Mouse (Mus musculus) midbrain, embryonic 13.5 days (tissue): Measurements from ENCODE around the gene Grwd1. TPM values are rescaled to one million over a fixed set of nuclear protein-coding genes. Genes with fewer than 3 reads are reported as not detected.
"Not testable (repeated sequence)": the region's sequence is repeated elsewhere in the genome, so short reads cannot be mapped to it uniquely, and the experiment has no call there.

Experiments used
- ATAC-seq: fragments of 200-750 bp; cut with Nextera tagmentation; 2 replicates; pipeline ENCODE4 v1.8.0; 2017; ENCODE audit warnings: mild to moderate bottlenecking, moderate TSS enrichment, moderate library complexity
- H3K27ac ChIP-seq: fragments of 300-500 bp; sonication (generic); 2 replicates; pipeline ENCODE4 v1.5.1; 2015; ENCODE audit warnings: inconsistent platforms, mild to moderate bottlenecking, moderate library complexity
- H3K27me3 ChIP-seq: fragments of 300-500 bp; sonication (generic); 2 replicates; pipeline ENCODE4 v1.6.1; 2015; ENCODE audit warnings: mild to moderate bottlenecking, inconsistent platforms
- H3K36me3 ChIP-seq: fragments of 300-500 bp; sonication (generic); 2 replicates; pipeline ENCODE4 v1.6.1; 2015; ENCODE audit warnings: mild to moderate bottlenecking, inconsistent platforms
- H3K4me1 ChIP-seq: fragments of 300-500 bp; sonication (generic); replicated peaks from 2 replicates; pipeline ENCODE4 v1.6.1; 2015; ENCODE audit warnings: inconsistent platforms
- H3K4me2 ChIP-seq: fragments of 300-500 bp; sonication (generic); replicated peaks from 2 replicates; pipeline ENCODE4 v1.6.1; 2015; ENCODE audit warnings: moderate library complexity, mild to moderate bottlenecking, inconsistent platforms
- H3K4me3 ChIP-seq: fragments of 300-500 bp; sonication (generic); replicated peaks from 2 replicates; pipeline ENCODE4 v1.5.1; 2015; ENCODE audit warnings: mild to moderate bottlenecking, inconsistent platforms
- H3K9ac ChIP-seq: fragments of 300-500 bp; sonication (generic); replicated peaks from 2 replicates; pipeline ENCODE4 v1.6.1; 2015; ENCODE audit warnings: mild to moderate bottlenecking, inconsistent platforms
- H3K9me3 ChIP-seq: fragments of 300-500 bp; sonication (generic); 2 replicates; pipeline ENCODE4 v1.6.1; 2016; ENCODE audit warnings: mild to moderate bottlenecking, inconsistent platforms
- WGBS: fragments of 180-500 bp; shearing (Covaris S2); methylation state at CpG from one replicate; pipeline ENCODE4 v1.1.7; 2015; 5-methylcytosine and 5-hydroxymethylcytosine counted together
- polyA plus RNA-seq: library from polyadenylated mRNA; unstranded; fragments of >200 nt; fragmentation: Nextera tagmentation; extraction: Ambion mirVana; gene quantifications from 2 replicates; pipeline ENCODE4 v1.2.1, GENCODE M21; 2015

Gene Grwd1
- 39.9 and 41.7 TPM in 2 replicates for polyA plus RNA-seq

DNA sequence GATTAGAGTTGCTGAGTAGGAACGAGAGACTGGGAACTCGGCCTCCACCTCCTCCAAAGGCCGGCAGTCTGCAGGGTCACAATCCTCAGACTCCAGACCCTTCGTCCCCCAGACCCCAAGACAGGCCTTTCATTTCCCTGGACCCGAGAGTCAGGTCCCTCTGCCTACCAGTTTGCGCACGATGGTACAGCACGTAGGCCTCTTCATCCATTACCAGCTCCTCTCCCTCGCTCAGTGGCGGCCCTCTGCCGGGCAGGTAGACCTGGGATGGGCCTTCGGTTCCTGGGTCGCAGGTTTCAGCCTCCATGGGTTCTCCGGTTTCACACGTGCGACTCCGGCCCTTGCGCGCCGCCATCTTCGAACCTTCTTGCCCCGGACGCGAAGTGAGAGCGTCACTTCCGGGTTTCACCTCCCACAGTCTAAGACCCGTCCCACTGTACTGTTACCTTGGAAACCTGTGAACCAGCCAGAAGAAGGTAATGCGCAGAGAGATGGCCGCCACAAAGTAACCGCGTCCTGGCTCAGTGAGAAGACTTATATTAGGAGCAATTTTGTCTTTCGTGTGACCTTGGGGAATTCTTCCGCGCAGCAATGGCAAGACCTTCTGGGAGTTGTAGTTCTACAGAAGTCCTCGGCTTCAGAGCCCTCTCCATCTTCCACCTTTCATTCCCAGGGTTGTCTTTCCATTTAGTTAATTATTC is at the start of gene Grwd1:
Gene Grwd1 (minus strand): TSS at position 518 of the 701 bp plus-strand sequence.
- ATAC-seq, result peak; percentile 94
- H3K4me1 ChIP-seq, result peaks cover 35% of the 10 kb centered on the region
- no peaks in the 10 kb centered on the region for H3K9me3 ChIP-seq
- H3K36me3 ChIP-seq, result peaks cover 39% of the 10 kb centered on the region
- peaks cover 44% of the 10 kb centered on the region for H3K27me3 ChIP-seq
- WGBS, result under 1% methylated on average over 35 of the region's 35 CpGs
- peak within 1 kb of the TSS; percentile 89 for H3K4me2 ChIP-seq
- H3K27ac ChIP-seq, result peak within 1 kb of the TSS; percentile 90
- H3K9ac ChIP-seq, result peak within 1 kb of the TSS; percentile 69
- H3K4me3 ChIP-seq, result peak within 1 kb of the TSS; percentile 70

DNA sequence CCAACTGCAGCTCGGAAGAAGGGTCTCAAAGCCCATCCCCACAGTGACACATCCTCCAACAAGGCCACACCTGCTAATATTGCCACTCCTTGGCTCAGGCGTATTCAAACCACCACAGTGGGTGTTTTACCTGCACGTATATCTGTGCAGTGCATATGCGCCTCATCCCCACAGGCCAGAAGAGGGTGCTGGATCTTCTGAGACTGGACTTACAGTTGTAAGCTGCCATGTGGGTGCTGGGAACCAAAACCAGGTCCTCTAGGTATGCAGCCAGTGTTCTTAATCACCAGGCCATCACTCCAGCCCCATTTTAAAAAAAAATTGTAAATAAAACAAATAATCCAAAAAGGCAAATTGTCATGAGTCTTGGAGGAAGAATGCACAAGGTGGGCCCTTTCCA is 49.8 kb upstream of the Grwd1 start:
- Histone ChIP-seq H3K9me3 (no peaks in the 10 kb centered on the region), H3K4me1 (no peaks in the 10 kb centered on the region), H3K4me3 (no peak overlapping the region), H3K9ac (no peak overlapping the region), H3K27ac (no peak overlapping the region), H3K27me3 (no peaks in the 10 kb centered on the region), H3K36me3 (peaks cover 94% of the 10 kb centered on the region), H3K4me2 (no peak overlapping the region)
- no peak for ATAC-seq
- 97% methylated on average over 4 of the region's 4 CpGs for WGBS

DNA sequence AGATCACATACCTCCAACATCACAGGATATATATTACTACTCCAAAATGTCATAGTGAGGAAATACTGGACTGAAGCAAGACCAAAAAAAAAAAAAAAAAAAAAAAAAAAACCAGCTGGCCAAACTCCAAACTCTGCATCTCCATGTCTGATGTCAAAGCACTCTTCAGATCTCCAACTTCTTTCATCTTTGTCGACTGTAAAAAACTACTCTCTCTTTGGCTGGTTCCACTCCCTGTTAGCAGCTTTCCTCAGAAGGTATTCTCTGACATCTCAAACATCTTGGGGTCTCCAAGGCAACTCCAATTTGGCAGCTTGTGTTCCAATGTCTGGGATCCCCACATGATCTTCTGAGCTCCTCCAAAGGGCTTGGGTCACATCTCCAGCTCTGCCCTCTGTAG is 47.5 kb upstream of the Grwd1 start, which contains the start of gene Grin2d:
Gene Grin2d (minus strand): TSS at position 101 of the 400 bp plus-strand sequence.
- WGBS, result 94% methylated on average over 1 of the region's 1 CpGs
- not testable (repeated sequence) for H3K4me3 ChIP-seq, H3K27me3 ChIP-seq, ATAC-seq, H3K9me3 ChIP-seq, H3K4me2 ChIP-seq, H3K27ac ChIP-seq, H3K9ac ChIP-seq
- Histone ChIP-seq H3K4me1 (peaks cover 18% of the 10 kb centered on the region), H3K36me3 (peaks cover 85% of the 10 kb centered on the region)

DNA sequence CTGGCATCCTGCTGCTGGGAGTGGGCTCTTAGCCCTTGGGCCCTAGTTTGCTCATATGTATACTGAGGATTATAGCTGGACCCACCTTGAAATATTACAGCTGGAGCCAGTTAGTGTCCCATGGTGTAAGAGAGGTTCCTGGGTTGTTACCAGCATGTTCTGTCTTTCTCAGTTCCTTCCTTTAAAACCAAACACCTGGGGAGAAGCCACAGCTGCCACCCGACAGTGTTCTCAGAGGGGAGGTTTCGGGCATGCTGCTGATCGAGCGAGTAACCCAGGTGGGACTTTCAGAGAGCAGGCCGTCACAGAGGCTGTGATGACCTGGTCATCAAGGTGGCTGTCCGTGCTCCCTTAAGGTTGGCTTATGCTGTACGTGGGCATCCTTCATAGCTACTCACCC is 46.2 kb upstream of the Grwd1 start:
- Histone ChIP-seq H3K9ac (no peak overlapping the region), H3K27me3 (0 out of 2 replicates have a peak, but pooled peaks cover 1% of the 10 kb centered on the region), H3K4me1 (peaks cover 18% of the 10 kb centered on the region), H3K9me3 (no peaks in the 10 kb centered on the region), H3K27ac (no peak overlapping the region), H3K36me3 (peaks cover 71% of the 10 kb centered on the region), H3K4me3 (no peak overlapping the region), H3K4me2 (no peak overlapping the region)
- ATAC-seq, result no peak
- 95% methylated on average over 7 of the region's 7 CpGs for WGBS

DNA sequence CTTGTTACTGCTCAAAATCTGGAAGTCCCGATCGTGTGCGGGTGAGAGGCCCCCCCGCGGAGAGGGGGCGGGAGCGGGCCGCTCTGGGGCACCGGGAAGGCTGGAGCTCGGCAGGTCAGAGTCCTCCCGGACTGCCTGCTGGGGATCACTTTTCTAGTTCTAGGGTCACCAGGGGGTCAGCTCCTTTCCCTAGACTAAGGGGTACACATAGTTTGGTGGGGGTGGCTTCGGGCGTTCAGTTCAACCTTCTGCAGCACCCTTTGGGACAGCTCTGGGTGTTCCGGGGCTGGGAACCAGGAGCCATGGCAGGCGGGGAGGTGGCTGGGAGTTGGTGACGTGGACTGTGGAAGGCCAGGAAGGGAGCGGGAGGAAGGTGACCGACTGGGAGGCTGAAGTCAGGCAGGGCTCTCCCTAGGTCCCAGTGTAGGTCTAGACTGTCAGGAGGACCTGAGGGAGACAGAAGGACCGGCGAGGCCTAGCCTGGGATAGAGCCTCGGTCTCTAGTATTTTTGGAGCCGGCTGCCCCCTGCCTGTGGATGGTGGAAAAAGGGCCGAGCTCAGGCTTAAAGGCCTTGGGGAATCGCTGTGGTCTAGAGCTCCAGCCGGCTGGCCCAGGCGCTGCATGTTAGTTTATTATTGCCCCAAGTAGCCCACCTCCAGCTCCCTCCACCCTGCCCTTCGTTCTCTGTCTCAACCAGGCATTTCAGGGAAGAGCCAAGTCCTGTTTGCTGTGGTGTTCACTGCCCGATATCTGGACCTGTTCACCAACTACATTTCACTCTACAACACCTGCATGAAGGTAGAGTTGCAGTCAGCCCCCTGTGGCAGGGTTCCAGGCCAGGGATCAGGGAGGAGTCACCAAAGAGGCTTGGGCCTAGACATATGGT is 42.6 kb upstream of the Grwd1 start:
- peak overlapping the region; percentile 90 for H3K4me3 ChIP-seq
- peak overlapping the region; percentile 85 for H3K27ac ChIP-seq
- H3K36me3 ChIP-seq, result peaks cover 36% of the 10 kb centered on the region
- H3K4me1 ChIP-seq, result peaks cover 50% of the 10 kb centered on the region
- peak; percentile 40 for ATAC-seq
- peak overlapping the region; percentile 97 for H3K9ac ChIP-seq
- whole genome bisulfite sequencing, result 2% methylated on average over 27 of the region's 28 CpGs
- peak overlapping the region; percentile 76 for H3K4me2 ChIP-seq
- no peaks in the 10 kb centered on the region for H3K9me3 ChIP-seq
- peaks cover 34% of the 10 kb centered on the region for H3K27me3 ChIP-seq

DNA sequence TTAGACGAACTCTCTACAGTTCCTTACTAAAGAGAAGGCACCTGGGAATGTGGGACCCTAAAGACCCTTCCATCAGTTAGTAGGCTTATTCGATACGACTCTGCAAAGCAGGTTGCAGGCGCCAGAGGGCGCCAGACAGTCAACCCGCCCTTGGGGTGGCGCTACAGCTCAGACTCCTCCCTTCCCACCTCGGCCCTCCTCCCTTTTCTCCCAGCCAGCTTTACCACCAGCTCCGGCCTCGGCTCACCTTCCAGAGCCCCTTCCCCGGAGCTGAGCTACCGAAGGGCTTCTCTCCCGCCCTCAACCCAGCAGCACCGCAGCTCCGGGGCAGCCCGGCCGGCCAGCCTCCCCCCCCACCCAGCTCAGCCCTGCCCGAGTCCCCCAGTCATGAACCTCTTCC is 41.9 kb upstream of the Grwd1 start, which contains the start of gene Kdelr1:
Gene Kdelr1 (plus strand): TSS at position 149 of the 400 bp plus-strand sequence.
- Histone ChIP-seq H3K4me3 (peak within 1 kb of the TSS; percentile 90), H3K27me3 (peaks cover 41% of the 10 kb centered on the region), H3K36me3 (peaks cover 31% of the 10 kb centered on the region), H3K9ac (peak within 1 kb of the TSS; percentile 97), H3K9me3 (no peaks in the 10 kb centered on the region), H3K27ac (peak within 1 kb of the TSS; percentile 85), H3K4me2 (peak within 1 kb of the TSS; percentile 76), H3K4me1 (peaks cover 56% of the 10 kb centered on the region)
- ATAC-seq, result peak; percentile 59
- WGBS, result 1% methylated on average over 18 of the region's 18 CpGs

DNA sequence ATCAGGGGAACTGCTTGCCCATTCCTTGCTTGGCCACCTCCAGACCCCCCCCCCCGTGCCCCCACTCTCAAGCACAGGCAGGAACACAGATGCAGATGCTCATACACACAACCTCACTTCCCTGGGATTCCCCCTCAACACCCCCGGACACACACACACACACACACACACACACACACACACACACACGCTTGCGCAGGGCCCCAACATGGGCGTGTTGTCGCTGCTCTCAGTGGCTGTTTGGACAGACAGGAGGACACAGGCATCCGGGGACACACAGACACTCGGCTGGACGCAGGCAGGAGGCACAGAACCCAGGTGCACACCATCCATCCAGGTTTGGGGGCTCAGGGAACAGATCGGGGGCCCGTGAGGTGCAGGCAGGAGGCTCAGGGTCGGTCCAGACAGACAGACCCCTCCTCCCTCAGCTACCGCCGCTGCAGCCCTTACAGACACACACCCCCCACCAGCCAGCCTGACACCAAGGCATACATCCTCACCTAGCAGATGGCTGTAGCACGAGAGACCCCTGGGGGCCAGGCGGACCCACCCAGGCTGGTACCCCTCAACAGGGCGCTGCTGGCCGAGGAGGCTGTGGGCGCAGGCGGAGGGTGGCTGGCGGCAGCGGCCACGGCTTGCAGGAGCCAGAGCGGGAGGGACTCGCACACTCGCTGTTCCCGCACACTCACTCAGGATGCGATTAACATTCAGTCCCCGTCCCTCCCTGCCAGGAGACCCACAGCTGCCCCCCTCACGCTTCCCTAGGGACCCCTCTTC is 39.7 kb upstream of the Grwd1 start:
- peak overlapping the region; percentile 56; the same call in 1 of the 2 replicates for H3K27ac ChIP-seq
- H3K9me3 ChIP-seq, result no peaks in the 10 kb centered on the region
- peak overlapping the region; percentile 74 for H3K9ac ChIP-seq
- 2% methylated on average over 29 of the region's 30 CpGs for WGBS
- H3K4me3 ChIP-seq, result peak overlapping the region; percentile 45
- H3K27me3 ChIP-seq, result peaks cover 49% of the 10 kb centered on the region
- H3K4me1 ChIP-seq, result peaks cover 69% of the 10 kb centered on the region
- H3K36me3 ChIP-seq, result peaks cover 12% of the 10 kb centered on the region
- peak overlapping the region; percentile 76 for H3K4me2 ChIP-seq
- peak; percentile 12; the same call in 1 of the 2 replicates for ATAC-seq

DNA sequence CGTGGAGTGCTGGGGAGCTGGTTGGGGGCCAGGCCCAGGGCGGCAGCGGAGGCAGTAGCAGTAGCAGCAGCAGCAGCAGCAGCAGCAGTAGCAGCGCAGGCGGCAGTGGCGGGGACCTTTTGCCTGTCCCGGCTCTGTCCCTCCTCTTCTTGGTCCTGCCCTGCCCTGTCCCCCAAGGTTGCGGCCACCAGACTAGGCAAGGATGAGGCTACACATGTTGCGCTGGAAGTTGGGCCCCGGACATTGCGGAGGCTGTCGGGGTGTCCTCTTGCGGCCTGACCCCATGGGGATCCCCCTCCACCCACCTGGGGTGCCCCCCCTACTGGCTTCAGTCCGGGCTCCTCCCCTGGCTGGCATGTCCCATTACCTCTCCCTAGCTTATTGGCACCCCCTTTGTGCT is 39.0 kb upstream of the Grwd1 start:
- 2% methylated on average over 14 of the region's 14 CpGs for WGBS
- peaks cover 8% of the 10 kb centered on the region; the same call in 1 of the 2 replicates for H3K36me3 ChIP-seq
- H3K4me2 ChIP-seq, result peak overlapping the region; percentile 76
- no peak for ATAC-seq
- H3K9me3 ChIP-seq, result no peaks in the 10 kb centered on the region
- H3K4me1 ChIP-seq, result peaks cover 65% of the 10 kb centered on the region
- H3K27ac ChIP-seq, result no peak overlapping the region
- peak overlapping the region; percentile 45 for H3K4me3 ChIP-seq
- peak overlapping the region; percentile 74 for H3K9ac ChIP-seq
- peaks cover 49% of the 10 kb centered on the region for H3K27me3 ChIP-seq

DNA sequence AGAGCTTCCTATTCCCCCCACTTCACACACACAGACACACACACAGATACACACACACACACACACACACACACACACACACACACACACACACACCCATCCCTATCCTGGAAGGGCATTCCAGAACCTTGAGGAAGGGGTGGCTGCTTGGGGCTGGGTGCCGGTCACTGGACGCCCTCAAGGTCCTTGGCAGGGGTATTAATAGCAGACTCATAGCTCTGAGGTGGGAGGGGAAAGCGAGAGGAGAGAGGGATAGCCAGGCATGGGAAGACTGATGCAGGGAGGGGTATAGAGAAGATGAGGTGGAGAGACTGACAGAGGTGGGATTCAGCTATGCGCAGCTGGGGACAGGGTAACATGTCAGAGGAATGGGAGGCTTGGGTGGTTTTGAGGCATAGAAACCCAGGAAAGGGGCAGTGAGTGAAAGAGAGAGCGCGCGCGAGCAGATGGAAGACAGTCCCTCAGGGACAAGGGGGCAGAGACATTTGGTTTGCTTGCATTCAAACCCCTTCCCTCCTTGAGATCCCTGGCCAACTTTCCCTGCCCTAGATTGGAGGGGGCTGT is 38.4 kb upstream of the Grwd1 start:
- H3K4me2 ChIP-seq, result peak overlapping the region; percentile 76
- WGBS, result 13% methylated on average over 8 of the region's 8 CpGs
- peak overlapping the region; percentile 45 for H3K4me3 ChIP-seq
- no peaks in the 10 kb centered on the region for H3K9me3 ChIP-seq
- H3K4me1 ChIP-seq, result peaks cover 59% of the 10 kb centered on the region
- 0 out of 2 replicates have a peak, but pooled peaks cover 2% of the 10 kb centered on the region for H3K36me3 ChIP-seq
- no peak for ATAC-seq
- H3K27ac ChIP-seq, result no peak overlapping the region
- peaks cover 49% of the 10 kb centered on the region for H3K27me3 ChIP-seq
- peak overlapping the region; percentile 74 for H3K9ac ChIP-seq

DNA sequence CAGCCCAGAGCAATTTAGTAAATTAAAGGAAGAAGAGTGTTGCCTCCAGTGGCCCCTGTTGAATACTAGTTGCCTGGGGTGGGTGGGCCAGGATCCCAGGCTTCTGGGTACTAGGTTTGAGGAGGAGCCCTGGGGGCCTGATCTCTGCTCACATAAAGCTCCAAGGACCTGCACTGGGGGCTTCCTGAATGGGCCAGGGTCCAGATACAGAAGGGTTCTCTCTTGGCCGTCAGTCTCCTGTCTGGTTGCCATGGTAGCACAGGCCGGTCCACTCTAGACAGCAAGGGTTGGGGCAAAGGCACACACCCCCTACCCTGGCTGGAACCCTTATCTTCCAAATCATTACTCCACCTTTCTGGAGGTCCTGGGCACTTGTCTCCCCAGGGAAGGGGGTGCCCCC is 37.1 kb upstream of the Grwd1 start:
- no peaks in the 10 kb centered on the region for H3K9me3 ChIP-seq
- H3K36me3 ChIP-seq, result no peaks in the 10 kb centered on the region
- peaks cover 51% of the 10 kb centered on the region for H3K4me1 ChIP-seq
- ATAC-seq, result 0 out of 2 replicates have a peak, but pooled peaks have one; percentile 13
- 0 out of 2 replicates have a peak overlapping the region, but pooled peaks have one; percentile 9 for H3K4me3 ChIP-seq
- peak overlapping the region; percentile 76 for H3K4me2 ChIP-seq
- peak overlapping the region; percentile 74; the same call in 1 of the 2 replicates for H3K9ac ChIP-seq
- WGBS, result 22% methylated on average over 2 of the region's 2 CpGs
- no peak overlapping the region for H3K27ac ChIP-seq
- H3K27me3 ChIP-seq, result peaks cover 49% of the 10 kb centered on the region
